Mouse (Mus musculus) G1E-ER4 (cell line): ENCODE measurements around the gene Fgd5. TPM values are rescaled to one million over a fixed set of nuclear protein-coding genes. Genes with fewer than 3 reads are reported as not detected.

ENCODE experiments used
- GATA1 ChIP-seq: IDR thresholded peaks from one replicate; pipeline ENCODE4 v1.8.0; 2012; ENCODE audit warnings: low read length, inconsistent platforms
- polyA plus RNA-seq: library from polyadenylated mRNA; stranded (reverse); fragments of >175 nt; gene quantifications from 2 replicates; pipeline ENCODE4 v1.2.3, GENCODE M21; 2012

Gene Fgd5
- polyA plus RNA-seq, result not detected in 2 replicates

GRCm38 (mm10) chr6:91978371-91979300, at the start of gene Fgd5:
Gene Fgd5 (plus strand): TSS chr6:91978878.
- no peak for TF ChIP-seq GATA1

GRCm38 (mm10) chr6:91931231-91931630, 47.4 kb upstream of the Fgd5 start:
- no peak for TF ChIP-seq GATA1

GRCm38 (mm10) chr6:91938491-91938890, 40.2 kb upstream of the Fgd5 start:
- no peak for TF ChIP-seq GATA1

- TF ChIP-seq GATA1, result no peak
Observed at GRCm38 (mm10) chr6:91948426-91948825, 30.3 kb upstream of the Fgd5 start.

GRCm38 (mm10) chr6:91960028-91960811, 18.5 kb upstream of the Fgd5 start:
- no peak for TF ChIP-seq GATA1

GRCm38 (mm10) chr6:91963429-91963828, 15.2 kb upstream of the Fgd5 start:
- TF ChIP-seq GATA1, result no peak

GRCm38 (mm10) chr6:91965060-91965459, 13.6 kb upstream of the Fgd5 start:
- TF ChIP-seq GATA1, result no peak

GRCm38 (mm10) chr6:91966006-91966405, 12.7 kb upstream of the Fgd5 start:
- TF ChIP-seq GATA1, result no peak

- no peak for TF ChIP-seq GATA1
Observed at GRCm38 (mm10) chr6:91972201-91972646, 6.5 kb upstream of the Fgd5 start.

- TF ChIP-seq GATA1, result no peak
Observed at GRCm38 (mm10) chr6:91973972-91974371, 4.7 kb upstream of the Fgd5 start.

- TF ChIP-seq GATA1, result no peak
Observed at GRCm38 (mm10) chr6:91979301-91979996, 771 bp downstream of the Fgd5 start.

GRCm38 (mm10) chr6:91980011-91980410, 1.3 kb downstream of the Fgd5 start:
- TF ChIP-seq GATA1, result no peak

- TF ChIP-seq GATA1, result no peak
Observed at GRCm38 (mm10) chr6:91990101-91990500, 11.4 kb downstream of the Fgd5 start.

- TF ChIP-seq GATA1, result no peak
Observed at GRCm38 (mm10) chr6:91992823-91993222, 14.1 kb downstream of the Fgd5 start.

GRCm38 (mm10) chr6:91993795-91994505, 15.3 kb downstream of the Fgd5 start:
- TF ChIP-seq GATA1, result no peak
